Mouse (Mus musculus) limb, embryonic 14.5 days (tissue): ENCODE data around the gene Akr1c12. TPM values are rescaled to one million over a fixed set of nuclear protein-coding genes. Genes with fewer than 3 reads are reported as not detected.
"Not testable (repeated sequence)": the region's sequence is repeated elsewhere in the genome, so short reads cannot be mapped to it uniquely, and the experiment has no call there.

Experiments used
- ATAC-seq: fragments of 200-750 bp; cut with Nextera tagmentation; 2 replicates; pipeline ENCODE4 v1.8.0; 2017; ENCODE audit warnings: low read depth, moderate number of reproducible peaks, moderate TSS enrichment; ENCODE audit not compliant: low FRiP score
- DNase-seq: peaks from one replicate; pipeline ENCODE4 v3.0.0-alpha.2; 2015; ENCODE audit warnings: low spot score
- H3K27ac ChIP-seq: fragments of 300-500 bp; sonication (generic); replicated peaks from 2 replicates; pipeline ENCODE4 v1.5.1; 2014; ENCODE audit warnings: low read depth, mild to moderate bottlenecking, low read length, moderate library complexity, mixed read lengths
- H3K27me3 ChIP-seq: fragments of 300-500 bp; sonication (generic); 2 replicates; pipeline ENCODE4 v1.6.1; 2014; ENCODE audit warnings: low read length, mixed read lengths; ENCODE audit not compliant: control insufficient read depth, insufficient read depth
- H3K36me3 ChIP-seq: fragments of 300-500 bp; sonication (generic); 2 replicates; pipeline ENCODE4 v1.6.1; 2014; ENCODE audit warnings: mild to moderate bottlenecking, low read length, moderate library complexity, mixed read lengths; ENCODE audit not compliant: control insufficient read depth, insufficient read depth
- H3K4me1 ChIP-seq: fragments of 300-500 bp; sonication (generic); 2 replicates; pipeline ENCODE4 v1.6.1; 2014; ENCODE audit warnings: antibody characterized with exemption, low read length, mixed read lengths; ENCODE audit not compliant: control insufficient read depth, insufficient read depth
- H3K4me2 ChIP-seq: fragments of 300-500 bp; sonication (generic); replicated peaks from 2 replicates; pipeline ENCODE4 v1.6.1; 2014; ENCODE audit warnings: low read depth, mild to moderate bottlenecking, low read length, moderate library complexity; ENCODE audit not compliant: severe bottlenecking
- H3K4me3 ChIP-seq: fragments of 300-500 bp; sonication (generic); replicated peaks from 2 replicates; pipeline ENCODE4 v1.5.1; 2014; ENCODE audit warnings: low read length
- H3K9ac ChIP-seq: fragments of 300-500 bp; sonication (generic); 2 replicates; pipeline ENCODE4 v1.6.1; 2014; ENCODE audit warnings: mild to moderate bottlenecking, low read depth, low read length, moderate library complexity; ENCODE audit not compliant: severe bottlenecking
- H3K9me3 ChIP-seq: fragments of 300-500 bp; sonication (generic); 2 replicates; pipeline ENCODE4 v1.6.1; 2016; ENCODE audit warnings: low read length; ENCODE audit not compliant: control insufficient read depth
- POLR2A ChIP-seq: fragments of 200-500 bp; IDR thresholded peaks from 2 replicates; pipeline ENCODE4 v1.8.0; 2012; ENCODE audit warnings: inconsistent platforms, mild to moderate bottlenecking, moderate library complexity, borderline replicate concordance; ENCODE audit not compliant: insufficient read depth, insufficient read length; ENCODE audit errors: extremely low read depth
- WGBS: fragments of 180-500 bp; shearing (Covaris S2); extraction: QIAGEN DNeasy Blood & Tissue Kit; methylation state at CpG from one replicate; pipeline ENCODE4 v1.1.7; 2014; 5-methylcytosine and 5-hydroxymethylcytosine counted together
- polyA plus RNA-seq, 2 experiments: library from polyadenylated mRNA; depleted of rRNA in 1 of 2; stranded (reverse) in 1 of 2; unstranded in 1 of 2; fragments of >200 nt; fragmentation: Nextera tagmentation in 1 of 2; extraction: Ambion mirVana in 1 of 2; gene quantifications; 2 replicates each; pipeline versions ENCODE4 v1.2.1 to v1.2.3; 2012 to 2014

Akr1c12 gene
- polyA plus RNA-seq, 2 experiments = 0.06 TPM; not detected in 1

- Histone ChIP-seq H3K4me1 (no peaks in the 10 kb centered on the region), H3K4me3 (no peak overlapping the region), H3K36me3 (no peaks in the 10 kb centered on the region), H3K9me3 (no peaks in the 10 kb centered on the region), H3K9ac (no peak overlapping the region), H3K27me3 (no peaks in the 10 kb centered on the region), H3K27ac (no peak overlapping the region), H3K4me2 (no peak overlapping the region)
- ATAC-seq = no peak
- WGBS = 79% methylated on average over 6 of the region's 6 CpGs
- no peak for DNase-seq
- no peak for TF ChIP-seq POLR2A
Observed at GRCm38 (mm10) chr13:4257349-4257748, 21.9 kb downstream of the Akr1c12 start.

DNA sequence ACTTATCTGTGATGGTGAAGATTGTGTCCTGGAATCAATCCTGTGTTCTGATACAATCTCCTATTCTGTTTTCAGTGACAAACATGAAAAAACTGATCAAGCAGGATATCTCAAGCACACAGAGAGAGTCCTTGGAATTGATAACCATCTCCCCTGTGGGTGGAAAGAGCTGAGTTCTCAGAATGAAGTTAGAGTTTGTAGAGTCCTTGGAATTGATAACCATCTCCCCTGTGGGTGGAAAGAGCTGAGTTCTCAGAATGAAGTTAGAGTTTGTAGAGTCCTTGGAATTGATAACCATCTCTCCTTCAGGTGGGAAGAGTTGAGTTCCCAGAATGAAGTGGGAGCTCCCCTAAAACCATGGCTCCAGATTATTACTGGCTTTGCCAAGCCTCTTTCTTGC is 22.3 kb downstream of the Akr1c12 start:
- not testable (repeated sequence) for H3K4me3 ChIP-seq, H3K36me3 ChIP-seq, DNase-seq, H3K27ac ChIP-seq, H3K9me3 ChIP-seq, H3K27me3 ChIP-seq, H3K9ac ChIP-seq, ATAC-seq, H3K4me2 ChIP-seq, H3K4me1 ChIP-seq

- DNase-seq (no peak), ATAC-seq (no peak)
- 55% methylated on average over 3 of the region's 3 CpGs for WGBS
- Histone ChIP-seq H3K27me3 (no peaks in the 10 kb centered on the region), H3K36me3 (no peaks in the 10 kb centered on the region), H3K4me2 (no peak overlapping the region), H3K4me1 (no peaks in the 10 kb centered on the region; the same call in 1 of the 2 replicates), H3K4me3 (no peak overlapping the region), H3K9ac (no peak overlapping the region), H3K9me3 (no peaks in the 10 kb centered on the region), H3K27ac (no peak overlapping the region)
- TF ChIP-seq POLR2A = no peak
Observed at GRCm38 (mm10) chr13:4249347-4249746, 29.9 kb downstream of the Akr1c12 start.

- H3K9me3 ChIP-seq = no peaks in the 10 kb centered on the region
- DNase-seq = peak; percentile 31
- TF ChIP-seq POLR2A = no peak
- no peaks in the 10 kb centered on the region for H3K36me3 ChIP-seq
- H3K27me3 ChIP-seq = no peaks in the 10 kb centered on the region
- no peaks in the 10 kb centered on the region; the same call in 1 of the 2 replicates for H3K4me1 ChIP-seq
- H3K4me3 ChIP-seq = peak overlapping the region; percentile 26
- peak overlapping the region; percentile 53 for H3K4me2 ChIP-seq
- H3K27ac ChIP-seq = no peak overlapping the region
- peak; percentile 88 for ATAC-seq
- peak overlapping the region; percentile 41 for H3K9ac ChIP-seq
- WGBS = 4% methylated on average over 12 of the region's 13 CpGs
Observed at GRCm38 (mm10) chr13:4244861-4245559, 34.2 kb downstream of the Akr1c12 start.

DNA sequence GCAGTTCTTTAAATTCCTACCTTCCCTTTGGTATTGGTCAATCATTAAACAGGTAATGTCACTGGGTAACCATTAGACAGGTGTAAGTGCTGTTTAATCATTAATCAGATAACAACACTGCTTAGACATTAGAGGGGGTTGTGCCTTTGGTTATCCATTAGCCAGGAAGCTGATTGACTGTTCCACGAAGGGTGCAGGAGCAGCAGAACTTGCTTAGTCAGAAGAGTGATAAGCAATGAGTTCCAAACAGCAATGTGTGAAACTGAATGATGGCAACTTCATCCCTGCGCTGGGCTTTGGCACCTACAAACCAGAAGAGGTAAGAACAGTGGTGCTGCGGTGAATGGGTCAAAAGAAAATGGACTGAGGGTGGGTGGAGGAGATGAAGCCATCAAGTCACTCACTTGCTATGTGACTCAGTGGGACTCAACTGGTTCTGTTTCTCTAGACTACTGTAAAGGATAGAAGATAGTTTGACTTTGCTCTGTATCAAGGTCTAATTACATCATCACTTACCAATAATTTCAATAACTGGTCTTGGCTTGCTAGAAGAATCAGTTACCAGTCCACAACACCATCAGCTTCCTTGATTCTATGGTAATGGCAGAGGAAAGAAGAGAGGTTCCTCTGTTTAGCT is 45.6 kb downstream of the Akr1c12 start:
- H3K9me3 ChIP-seq = no peaks in the 10 kb centered on the region
- no peaks in the 10 kb centered on the region for H3K4me1 ChIP-seq
- H3K36me3 ChIP-seq = no peaks in the 10 kb centered on the region
- no peak overlapping the region for H3K9ac ChIP-seq
- H3K4me2 ChIP-seq = no peak overlapping the region
- H3K27ac ChIP-seq = no peak overlapping the region
- H3K4me3 ChIP-seq = no peak overlapping the region
- no peaks in the 10 kb centered on the region for H3K27me3 ChIP-seq
- 75% methylated on average over 3 of the region's 3 CpGs for WGBS
- DNase-seq (no peak), ATAC-seq (no peak)
- no peak for TF ChIP-seq POLR2A
